Mouse (Mus musculus): Measurements from ENCODE around the gene Dhrs13.
"Not testable (repeated sequence)": the region's sequence is repeated elsewhere in the genome, so short reads cannot be mapped to it uniquely, and the experiment has no call there.

The Dhrs13 gene

GRCm38 (mm10) chr11:78037831-78038752 is 6.0 kb downstream of the Dhrs13 start, which contains the start of gene Flot2:
Gene Flot2 (plus strand): TSS chr11:78037931.
- in situ Hi-C loops (cut with MboI; ENCODE audit: low pct_unique_long_range_greater_than_20kb in 1 of 2, low sequenced_read_pairs in 2 of 2, unreplicated experiment in 1 of 2) = no loop called here

GRCm38 (mm10) chr11:78040878-78041277 is 8.8 kb downstream of the Dhrs13 start:
- in situ Hi-C loops (cut with MboI; ENCODE audit: low pct_unique_long_range_greater_than_20kb in 1 of 2, low sequenced_read_pairs in 2 of 2, unreplicated experiment in 1 of 2) = no loop called here

GRCm38 (mm10) chr11:78042290-78042870 is 10.3 kb downstream of the Dhrs13 start:
- in situ Hi-C loops (cut with MboI; ENCODE audit: low pct_unique_long_range_greater_than_20kb in 1 of 2, low sequenced_read_pairs in 2 of 2, unreplicated experiment in 1 of 2) = not testable (repeated sequence)

GRCm38 (mm10) chr11:78044758-78045251 is 12.7 kb downstream of the Dhrs13 start:
- in situ Hi-C loops (cut with MboI; ENCODE audit: low pct_unique_long_range_greater_than_20kb in 1 of 2, low sequenced_read_pairs in 2 of 2, unreplicated experiment in 1 of 2) = no loop called here

GRCm38 (mm10) chr11:78048637-78049036 is 16.6 kb downstream of the Dhrs13 start:
- in situ Hi-C loops (cut with MboI; ENCODE audit: low pct_unique_long_range_greater_than_20kb in 1 of 2, low sequenced_read_pairs in 2 of 2, unreplicated experiment in 1 of 2) = not testable (repeated sequence)

GRCm38 (mm10) chr11:78053078-78053477 is 21.0 kb downstream of the Dhrs13 start:
- in situ Hi-C loops (cut with MboI; ENCODE audit: low pct_unique_long_range_greater_than_20kb in 1 of 2, low sequenced_read_pairs in 2 of 2, unreplicated experiment in 1 of 2) = no loop called here

- in situ Hi-C loops (cut with MboI; ENCODE audit: low pct_unique_long_range_greater_than_20kb in 1 of 2, low sequenced_read_pairs in 2 of 2, unreplicated experiment in 1 of 2) = no loop called here
These were observed 24.9 kb downstream of the Dhrs13 start for GRCm38 (mm10) chr11:78056946-78057345.

- in situ Hi-C loops (cut with MboI; ENCODE audit: low pct_unique_long_range_greater_than_20kb in 1 of 2, low sequenced_read_pairs in 2 of 2, unreplicated experiment in 1 of 2) = no loop called here
These were observed 28.0 kb downstream of the Dhrs13 start for GRCm38 (mm10) chr11:78059833-78060757.

GRCm38 (mm10) chr11:78062563-78062962 is 30.5 kb downstream of the Dhrs13 start:
- in situ Hi-C loops (cut with MboI; ENCODE audit: low pct_unique_long_range_greater_than_20kb in 1 of 2, low sequenced_read_pairs in 2 of 2, unreplicated experiment in 1 of 2) = no loop called here

GRCm38 (mm10) chr11:78065906-78066305 is 33.8 kb downstream of the Dhrs13 start:
- in situ Hi-C loops (cut with MboI; ENCODE audit: low pct_unique_long_range_greater_than_20kb in 1 of 2, low sequenced_read_pairs in 2 of 2, unreplicated experiment in 1 of 2) = no loop called here

GRCm38 (mm10) chr11:78066641-78067040 is 34.6 kb downstream of the Dhrs13 start:
- in situ Hi-C loops (cut with MboI; ENCODE audit: low pct_unique_long_range_greater_than_20kb in 1 of 2, low sequenced_read_pairs in 2 of 2, unreplicated experiment in 1 of 2) = no loop called here

- in situ Hi-C loops (cut with MboI; ENCODE audit: low pct_unique_long_range_greater_than_20kb in 1 of 2, low sequenced_read_pairs in 2 of 2, unreplicated experiment in 1 of 2) = no loop called here
These were observed 35.5 kb downstream of the Dhrs13 start for GRCm38 (mm10) chr11:78067566-78067965.

GRCm38 (mm10) chr11:78069130-78069529 is 37.0 kb downstream of the Dhrs13 start:
- in situ Hi-C loops (cut with MboI; ENCODE audit: low pct_unique_long_range_greater_than_20kb in 1 of 2, low sequenced_read_pairs in 2 of 2, unreplicated experiment in 1 of 2) = no loop called here

- in situ Hi-C loops (cut with MboI; ENCODE audit: low pct_unique_long_range_greater_than_20kb in 1 of 2, low sequenced_read_pairs in 2 of 2, unreplicated experiment in 1 of 2) = no loop called here
These were observed 37.6 kb downstream of the Dhrs13 start for GRCm38 (mm10) chr11:78069646-78070045.

- in situ Hi-C loops (cut with MboI; ENCODE audit: low pct_unique_long_range_greater_than_20kb in 1 of 2, low sequenced_read_pairs in 2 of 2, unreplicated experiment in 1 of 2) = no loop called here
These were observed 39.9 kb downstream of the Dhrs13 start for GRCm38 (mm10) chr11:78071938-78072337.

- in situ Hi-C loops (cut with MboI; ENCODE audit: low pct_unique_long_range_greater_than_20kb in 1 of 2, low sequenced_read_pairs in 2 of 2, unreplicated experiment in 1 of 2) = no loop called here
These were observed 40.5 kb downstream of the Dhrs13 start for GRCm38 (mm10) chr11:78072425-78073130.

GRCm38 (mm10) chr11:78073577-78074276 is 41.6 kb downstream of the Dhrs13 start:
- in situ Hi-C loops (cut with MboI; ENCODE audit: low pct_unique_long_range_greater_than_20kb in 1 of 2, low sequenced_read_pairs in 2 of 2, unreplicated experiment in 1 of 2) = no loop called here
